Mouse (Mus musculus) large intestine, adult 2 months (tissue): Measurements from ENCODE around the gene Ptpn7. TPM values are rescaled to one million over a fixed set of nuclear protein-coding genes. Genes with fewer than 3 reads are reported as not detected.
"Not testable (repeated sequence)": the region's sequence is repeated elsewhere in the genome, so short reads cannot be mapped to it uniquely, and the experiment has no call there.

ENCODE experiments used
- DNase-seq: peaks from one replicate; pipeline ENCODE4 v3.0.0-alpha.2; 2012; ENCODE audit warnings: low read depth, low spot score
- WGBS: fragments of 180-500 bp; shearing (Covaris S2); methylation state at CpG from one replicate; pipeline ENCODE4 v1.1.7; 2018; 5-methylcytosine and 5-hydroxymethylcytosine counted together
- polyA plus RNA-seq: library from polyadenylated mRNA; depleted of rRNA; stranded (reverse); fragments of >200 nt; gene quantifications from 2 replicates; pipeline ENCODE4 v1.2.3, GENCODE M21; 2012; rRNA removed

The Ptpn7 gene
- polyA plus RNA-seq, 1 experiment = 5.5 TPM

GRCm38 (mm10) chr1:135181275-135181674 lies 48.8 kb downstream of the Ptpn7 start:
- DNase-seq = no peak
- 31% methylated on average over 4 of the region's 4 CpGs for WGBS

- WGBS = 39% methylated on average over 8 of the region's 8 CpGs
- no peak for DNase-seq
Observed at GRCm38 (mm10) chr1:135181880-135182623, 49.6 kb downstream of the Ptpn7 start.

DNA sequence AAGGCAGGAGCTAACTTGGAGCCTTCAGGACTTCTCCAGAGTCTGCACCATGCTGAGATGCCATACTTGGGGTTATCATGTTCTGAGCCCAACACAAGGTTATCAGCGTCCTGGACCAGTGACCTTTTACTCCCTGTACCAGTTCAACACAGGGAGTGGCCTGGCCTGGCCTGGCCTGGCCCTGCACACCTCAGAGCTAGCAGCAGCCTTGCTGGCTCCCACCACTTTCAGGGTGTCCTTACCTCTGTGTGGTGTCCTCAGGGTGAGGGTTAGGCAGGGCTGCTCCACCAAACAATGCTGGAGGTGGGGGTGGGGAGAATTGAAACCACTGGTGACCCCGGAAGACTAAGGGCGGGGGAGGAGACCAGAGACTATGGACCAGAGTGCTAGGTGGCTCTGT lies 50.5 kb downstream of the Ptpn7 start:
- DNase-seq = no peak
- WGBS = 24% methylated on average over 3 of the region's 3 CpGs

- 43% methylated on average over 2 of the region's 4 CpGs for WGBS
- peak; percentile 87 for DNase-seq
Observed at GRCm38 (mm10) chr1:135183448-135183847, 50.9 kb downstream of the Ptpn7 start.

- DNase-seq = no peak
- 32% methylated on average over 11 of the region's 11 CpGs for whole genome bisulfite sequencing
Observed at GRCm38 (mm10) chr1:135183941-135184570, 51.6 kb downstream of the Ptpn7 start.

DNA sequence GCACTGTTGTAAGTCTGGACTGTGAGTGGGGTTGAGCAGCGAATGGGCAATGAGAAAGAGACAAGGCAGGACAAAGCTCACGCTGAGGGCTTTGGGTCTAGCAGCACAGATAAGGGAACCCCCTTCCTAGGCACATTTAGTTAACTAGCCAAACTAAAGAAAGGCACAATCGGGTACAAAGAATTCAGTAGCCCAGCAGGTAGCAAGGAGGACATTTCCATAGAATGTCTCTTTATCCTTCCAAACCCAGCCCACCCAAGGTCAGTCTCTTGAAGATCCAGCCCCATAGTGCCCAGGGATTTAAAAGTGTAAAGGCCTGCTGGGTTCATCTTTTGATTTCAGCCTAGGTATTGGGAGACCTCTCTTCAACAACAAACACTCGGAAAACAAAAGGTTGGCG lies 53.4 kb downstream of the Ptpn7 start:
- WGBS = 90% methylated on average over 5 of the region's 5 CpGs
- no peak for DNase-seq

GRCm38 (mm10) chr1:135186427-135186826 lies 53.9 kb downstream of the Ptpn7 start:
- DNase-seq = no peak
- 71% methylated on average over 8 of the region's 8 CpGs for WGBS

DNA sequence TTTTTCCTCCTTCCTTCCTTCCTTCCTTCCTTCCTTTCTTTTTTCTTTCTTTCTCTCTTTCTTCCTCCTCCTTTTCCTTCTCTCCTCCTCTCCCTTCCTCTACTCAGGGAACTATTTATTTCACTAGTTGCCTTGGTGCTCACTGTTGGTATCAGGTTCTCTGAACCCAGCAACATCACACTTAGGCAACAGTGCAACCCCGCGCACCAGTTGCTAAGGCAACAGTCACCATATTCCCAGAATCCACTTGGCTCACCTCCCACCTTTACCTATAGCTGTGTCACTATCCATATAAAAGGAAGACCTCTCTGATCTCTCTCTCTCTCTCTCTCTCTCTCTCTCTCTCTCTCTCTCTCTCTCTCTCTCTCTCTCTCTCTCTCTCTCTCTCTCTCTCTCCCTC lies 54.5 kb downstream of the Ptpn7 start:
- WGBS = 70% methylated on average over 2 of the region's 2 CpGs

GRCm38 (mm10) chr1:135188197-135188596 lies 55.7 kb downstream of the Ptpn7 start:
- 61% methylated on average over 3 of the region's 3 CpGs for WGBS
- DNase-seq = no peak

More for the DNA sequence above, 54.5 kb downstream of the Ptpn7 start:
- not testable (repeated sequence) for DNase-seq

DNA sequence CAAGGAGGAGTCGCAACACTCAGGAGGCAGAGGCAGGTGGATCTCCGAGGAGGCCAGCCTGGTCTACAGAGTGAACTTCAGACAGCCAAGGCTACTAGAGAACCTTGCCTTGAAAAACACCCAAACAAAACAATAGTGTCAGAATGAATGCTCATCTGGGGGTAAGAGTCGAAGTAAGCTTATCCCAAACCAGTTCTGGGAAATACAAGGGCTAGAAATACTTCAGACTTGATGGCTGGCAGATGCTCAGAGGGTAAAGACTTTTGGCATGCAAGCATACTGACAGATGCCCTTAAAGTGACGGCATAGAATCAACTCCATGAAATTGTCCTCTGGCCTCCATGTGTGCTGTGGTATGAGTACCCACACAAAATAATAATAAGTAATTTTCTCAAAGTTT lies 56.7 kb downstream of the Ptpn7 start:
- no peak for DNase-seq

GRCm38 (mm10) chr1:135194335-135194734 lies 61.8 kb downstream of the Ptpn7 start:
- DNase-seq = not testable (repeated sequence)
- WGBS = 40% methylated on average over 5 of the region's 5 CpGs

More for the DNA sequence above, 56.7 kb downstream of the Ptpn7 start:
- 92% methylated on average over 4 of the region's 4 CpGs for WGBS

Other genes starting within 250 kb of the Ptpn7 start
- gene Ppp1r12b, start 176.8 kb upstream of the Ptpn7 start, polyA plus RNA-seq = 22.0 and 23.2 TPM in 2 replicates
- 3.5 and 3.7 TPM in 2 replicates for gene Ube2t, start 170.1 kb upstream of the Ptpn7 start, polyA plus RNA-seq
- gene Lgr6, start 27.4 kb upstream of the Ptpn7 start, polyA plus RNA-seq = 0.07 and 0.15 TPM in 2 replicates
- 61.0 and 65.9 TPM in 2 replicates for gene Arl8a, start 14.1 kb downstream of the Ptpn7 start, polyA plus RNA-seq
- 2.9 and 4.5 TPM in 2 replicates for gene Gpr37l1, start 35.0 kb downstream of the Ptpn7 start, polyA plus RNA-seq
- 304 and 322 TPM in 2 replicates for gene Elf3, start 125.9 kb downstream of the Ptpn7 start, polyA plus RNA-seq
- gene Rnpep, start 151.4 kb downstream of the Ptpn7 start, polyA plus RNA-seq = 93.4 and 112 TPM in 2 replicates
- gene Timm17a, start 181.1 kb downstream of the Ptpn7 start, polyA plus RNA-seq = 71.0 and 73.1 TPM in 2 replicates
- 17.6 and 19.1 TPM in 2 replicates for gene Lmod1, start 192.1 kb downstream of the Ptpn7 start, polyA plus RNA-seq
- 2.7 and 5.1 TPM in 2 replicates for gene Shisa4, start 242.5 kb downstream of the Ptpn7 start, polyA plus RNA-seq